In genomic region chr17:24803952-24804951, GRCm38 (mm10) we compare ENCODE assay signal across 8 mouse cellular contexts. TPM values are rescaled to one million over a fixed set of nuclear protein-coding genes. Genes with fewer than 3 reads are reported as not detected.
A peak's percentile ranks its signal among the peaks of the same experiment; 100 is the strongest.
DNase-seq lines count a peak whose midpoint lies in the region; ATAC-seq lines count a peak whose summit lies in the region.

Meiob (plus strand) TSS chr17:24804289.

- no peaks in the 10 kb centered on the region for H3K9me3 ChIP-seq in embryonic facial prominence, embryonic 12.5 days
- H3K9me3 ChIP-seq in heart, embryonic 12.5 days (replicated peaks), result no peaks in the 10 kb centered on the region
- no peaks in the 10 kb centered on the region for H3K9me3 ChIP-seq in kidney, embryonic 15.5 days (replicated peaks)
- H3K9me3 ChIP-seq in liver, embryonic 16.5 days (replicated peaks; ENCODE audit: control insufficient read depth, low read length), result no peaks in the 10 kb centered on the region
- no peaks in the 10 kb centered on the region for H3K9me3 ChIP-seq in neural tube, embryonic 12.5 days

- H3K36me3 ChIP-seq in embryonic facial prominence, embryonic 12.5 days, result no peaks in the 10 kb centered on the region
- H3K36me3 ChIP-seq in heart, embryonic 12.5 days, result no peaks in the 10 kb centered on the region
- H3K36me3 ChIP-seq in kidney, embryonic 15.5 days, result no peaks in the 10 kb centered on the region
- no peaks in the 10 kb centered on the region for H3K36me3 ChIP-seq in liver, embryonic 16.5 days (ENCODE audit: control insufficient read depth, insufficient read depth)
- no peaks in the 10 kb centered on the region for H3K36me3 ChIP-seq in neural tube, embryonic 12.5 days

- WGBS in embryonic facial prominence, embryonic 12.5 days, result 1% methylated on average over 71 of the region's 71 CpGs
- WGBS in heart, embryonic 12.5 days, result under 1% methylated on average over 71 of the region's 71 CpGs
- WGBS in kidney, embryonic 15.5 days, result under 1% methylated on average over 60 of the region's 71 CpGs
- under 1% methylated on average over 71 of the region's 71 CpGs for WGBS in liver, embryonic 16.5 days (ENCODE audit: insufficient replicate concordance)
- under 1% methylated on average over 71 of the region's 71 CpGs for WGBS in neural tube, embryonic 12.5 days

- peak within 1 kb of the TSS; percentile 51 for H3K9ac ChIP-seq in embryonic facial prominence, embryonic 12.5 days
- H3K9ac ChIP-seq in heart, embryonic 12.5 days, result peak within 1 kb of the TSS; percentile 75
- H3K9ac ChIP-seq in kidney, embryonic 15.5 days, result peak within 1 kb of the TSS; percentile 54
- peak within 1 kb of the TSS; percentile 79 for H3K9ac ChIP-seq in liver, embryonic 16.5 days (ENCODE audit: low read depth, low read length)
- H3K9ac ChIP-seq in neural tube, embryonic 12.5 days, result peak within 1 kb of the TSS; percentile 64

- H3K27ac ChIP-seq in embryonic facial prominence, embryonic 12.5 days, result no peak within 1 kb of the TSS
- no peak within 1 kb of the TSS for H3K27ac ChIP-seq in heart, embryonic 12.5 days (ENCODE audit: poor library complexity, severe bottlenecking)
- no peak within 1 kb of the TSS for H3K27ac ChIP-seq in kidney, embryonic 15.5 days
- peak within 1 kb of the TSS; percentile 26; the same call in 1 of the 2 replicates for H3K27ac ChIP-seq in liver, embryonic 16.5 days (ENCODE audit: low read length)
- H3K27ac ChIP-seq in neural tube, embryonic 12.5 days, result no peak within 1 kb of the TSS

- DNase-seq in CD4-positive helper T cell, adult 2 months (ENCODE audit: low read depth, low spot score), result peak; percentile 69
- peak; percentile 86 for DNase-seq in adrenal gland, postnatal 14 days
- peak; percentile 91 for DNase-seq in testis, postnatal 10 days (ENCODE audit: low spot score)

- peak; percentile 84 for ATAC-seq in embryonic facial prominence, embryonic 12.5 days (ENCODE audit: insufficient number of reproducible peaks, insufficient read depth, low FRiP score, low TSS enrichment)
- ATAC-seq in heart, embryonic 12.5 days (ENCODE audit: insufficient number of reproducible peaks, low FRiP score), result peak; percentile 92
- ATAC-seq in kidney, embryonic 15.5 days (replicated peaks; ENCODE audit: low FRiP score), result peak; percentile 93
- ATAC-seq in liver, embryonic 16.5 days (ENCODE audit: low read depth), result peak; percentile 92
- peak; percentile 70 for ATAC-seq in neural tube, embryonic 12.5 days (ENCODE audit: low FRiP score, low read depth)

- peak within 1 kb of the TSS; percentile 90 for H3K4me2 ChIP-seq in embryonic facial prominence, embryonic 12.5 days (replicated peaks)
- peak within 1 kb of the TSS; percentile 95 for H3K4me2 ChIP-seq in heart, embryonic 12.5 days
- H3K4me2 ChIP-seq in kidney, embryonic 15.5 days, result peak within 1 kb of the TSS; percentile 96
- H3K4me2 ChIP-seq in liver, embryonic 16.5 days (ENCODE audit: low read depth, low read length), result peak within 1 kb of the TSS; percentile 91
- peak within 1 kb of the TSS; percentile 95 for H3K4me2 ChIP-seq in neural tube, embryonic 12.5 days (replicated peaks)

- H3K4me1 ChIP-seq in embryonic facial prominence, embryonic 12.5 days, result no peaks in the 10 kb centered on the region
- 0 out of 2 replicates have a peak, but pooled peaks cover 2% of the 10 kb centered on the region for H3K4me1 ChIP-seq in heart, embryonic 12.5 days (replicated peaks)
- H3K4me1 ChIP-seq in kidney, embryonic 15.5 days, result peaks cover 9% of the 10 kb centered on the region; the same call in 1 of the 2 replicates
- peaks cover 11% of the 10 kb centered on the region for H3K4me1 ChIP-seq in liver, embryonic 16.5 days (ENCODE audit: control insufficient read depth, low read depth, low read length)
- peaks cover 9% of the 10 kb centered on the region for H3K4me1 ChIP-seq in neural tube, embryonic 12.5 days

- peak within 1 kb of the TSS; percentile 60 for H3K4me3 ChIP-seq in embryonic facial prominence, embryonic 12.5 days
- H3K4me3 ChIP-seq in heart, embryonic 12.5 days, result peak within 1 kb of the TSS; percentile 81
- peak within 1 kb of the TSS; percentile 74 for H3K4me3 ChIP-seq in kidney, embryonic 15.5 days (replicated peaks)
- H3K4me3 ChIP-seq in liver, embryonic 16.5 days (ENCODE audit: low read depth, low read length), result peak within 1 kb of the TSS; percentile 83
- H3K4me3 ChIP-seq in neural tube, embryonic 12.5 days, result peak within 1 kb of the TSS; percentile 64

- H3K27me3 ChIP-seq in embryonic facial prominence, embryonic 12.5 days, result peaks cover 32% of the 10 kb centered on the region
- peaks cover 34% of the 10 kb centered on the region for H3K27me3 ChIP-seq in heart, embryonic 12.5 days (replicated peaks)
- peaks cover 40% of the 10 kb centered on the region for H3K27me3 ChIP-seq in kidney, embryonic 15.5 days
- no peaks in the 10 kb centered on the region; the same call in 1 of the 2 replicates for H3K27me3 ChIP-seq in liver, embryonic 16.5 days (ENCODE audit: control insufficient read depth, insufficient read depth, low read depth, low read length)
- H3K27me3 ChIP-seq in neural tube, embryonic 12.5 days (replicated peaks), result peaks cover 37% of the 10 kb centered on the region

RNA-seq across cellular contexts. Expression of gene Meiob, which starts in this region (rescaled TPM):
- 0.67 and 0.71 TPM in 2 replicates for total RNA-seq in adrenal gland, postnatal 14 days (2021)
- polyA plus RNA-seq in embryonic facial prominence, embryonic 12.5 days (2016; fragmentation: Nextera tagmentation; extraction: Ambion mirVana), result not detected in 2 replicates
- not detected in 2 replicates for polyA plus RNA-seq in heart, embryonic 12.5 days (2016; fragmentation: Nextera tagmentation; extraction: Ambion mirVana)
- 0.13 TPM in 1 of 2 replicates, not detected in the other for polyA plus RNA-seq in kidney, embryonic 15.5 days (2015; fragmentation: Nextera tagmentation; extraction: Ambion mirVana)
- polyA plus RNA-seq in liver, embryonic 16.5 days (2015; fragmentation: Nextera tagmentation; extraction: Ambion mirVana), result 0.30 and 0.56 TPM in 2 replicates
- not detected in 2 replicates for polyA plus RNA-seq in neural tube, embryonic 12.5 days (2016; fragmentation: Nextera tagmentation; extraction: Ambion mirVana)

Comparison
In these comparisons a context has a peak if more than half of its experiments do, and no peak if none do; other contexts are left out.
1. Peak in DNase-seq in adrenal gland, postnatal 14 days; RNA of the gene not detected or under 1 TPM.
2. Peak in ATAC-seq, H3K4me3 ChIP-seq, H3K9ac ChIP-seq and H3K4me2 ChIP-seq in embryonic facial prominence, embryonic 12.5 days; RNA of the gene not detected or under 1 TPM.
3. Peak in ATAC-seq, H3K4me3 ChIP-seq, H3K9ac ChIP-seq and H3K4me2 ChIP-seq in heart, embryonic 12.5 days; RNA of the gene not detected or under 1 TPM.
4. Peak in ATAC-seq, H3K4me3 ChIP-seq, H3K9ac ChIP-seq and H3K4me2 ChIP-seq in kidney, embryonic 15.5 days; RNA of the gene not detected or under 1 TPM.
5. Peak in ATAC-seq, H3K4me3 ChIP-seq, H3K27ac ChIP-seq, H3K9ac ChIP-seq and H3K4me2 ChIP-seq in liver, embryonic 16.5 days; RNA of the gene not detected or under 1 TPM.
6. Peak in ATAC-seq, H3K4me3 ChIP-seq, H3K9ac ChIP-seq and H3K4me2 ChIP-seq in neural tube, embryonic 12.5 days; RNA of the gene not detected or under 1 TPM.